23 mouse cellular contexts compared by ENCODE assay signal in genomic region chr4:23843609-23844287, GRCm38 (mm10).
A peak's percentile ranks its signal among the peaks of the same experiment; 100 is the strongest.
DNase-seq lines count a peak whose midpoint lies in the region; ATAC-seq lines count a peak whose summit lies in the region.
"Had no signal": no experiment of that assay in that cellular context is flagged by ENCODE, and none has a peak within 500 bp of the region (broad histone marks: within the 10 kb centered on the region; RNA-seq: fewer than 3 reads in every experiment).

No protein-coding gene starts in this region.

- peak; percentile 38 for DNase-seq in left cerebral cortex, postnatal 4 days
- no peak for DNase-seq in left cerebral cortex, adult 18-20 months (ENCODE audit: low spot score in 2 of 2)
- no peak for DNase-seq in hindbrain, embryonic 10.5 days (ENCODE audit: low spot score)
- DNase-seq in heart, postnatal 14 days, result no peak
- DNase-seq in kidney, postnatal 36 days, result no peak
- no peak for DNase-seq in lung, postnatal 14 days
- DNase-seq: adrenal gland, postnatal 36 days; B cell, adult 2 months; cerebellum, adult 2 months; heart, adult 11 months; right cerebral cortex, adult 18-20 months; spleen, adult 18-20 months; thymus, postnatal 36 days had no signal

- peak; percentile 86 for ATAC-seq in forebrain, embryonic 12.5 days (ENCODE audit: low FRiP score)
- ATAC-seq in midbrain, embryonic 13.5 days, result peak; percentile 74
- ATAC-seq: intestine, postnatal 0 days had no signal

- no peaks in the 10 kb centered on the region for H3K9me3 ChIP-seq in forebrain, embryonic 12.5 days
- H3K9me3 ChIP-seq in hindbrain, embryonic 10.5 days, result no peaks in the 10 kb centered on the region
- no peaks in the 10 kb centered on the region for H3K9me3 ChIP-seq in midbrain, embryonic 13.5 days
- H3K9me3 ChIP-seq: embryonic facial prominence, embryonic 15.5 days; hindbrain, embryonic 15.5 days; kidney, embryonic 15.5 days; limb, embryonic 13.5 days; lung, embryonic 15.5 days had no signal

- H3K27ac ChIP-seq in forebrain, embryonic 12.5 days, result peak overlapping the region; percentile 65; the same call in 1 of the 2 replicates
- H3K27ac ChIP-seq in hindbrain, embryonic 10.5 days, result peak overlapping the region; percentile 72; the same call in 1 of the 2 replicates
- H3K27ac ChIP-seq in midbrain, embryonic 13.5 days, result 0 out of 2 replicates have a peak overlapping the region, but pooled peaks have one; percentile 53
- H3K27ac ChIP-seq: embryonic facial prominence, embryonic 15.5 days; hindbrain, embryonic 15.5 days; kidney, embryonic 15.5 days; limb, embryonic 13.5 days; liver, embryonic 14.5 days; lung, embryonic 15.5 days; macrophage had no signal

- H3K36me3 ChIP-seq in forebrain, embryonic 12.5 days (replicated peaks), result no peaks in the 10 kb centered on the region
- H3K36me3 ChIP-seq in hindbrain, embryonic 10.5 days, result no peaks in the 10 kb centered on the region
- no peaks in the 10 kb centered on the region for H3K36me3 ChIP-seq in midbrain, embryonic 13.5 days
- H3K36me3 ChIP-seq: embryonic facial prominence, embryonic 15.5 days; hindbrain, embryonic 15.5 days; kidney, embryonic 15.5 days; limb, embryonic 13.5 days; lung, embryonic 15.5 days had no signal

- H3K4me1 ChIP-seq in forebrain, embryonic 12.5 days, result peaks cover 13% of the 10 kb centered on the region
- no peaks in the 10 kb centered on the region for H3K4me1 ChIP-seq in hindbrain, embryonic 10.5 days (replicated peaks)
- peaks cover 11% of the 10 kb centered on the region for H3K4me1 ChIP-seq in midbrain, embryonic 13.5 days (replicated peaks)
- H3K4me1 ChIP-seq: embryonic facial prominence, embryonic 15.5 days; hindbrain, embryonic 15.5 days; kidney, embryonic 15.5 days; limb, embryonic 13.5 days; lung, embryonic 15.5 days had no signal

- WGBS in forebrain, embryonic 12.5 days, result 22% methylated on average over 4 of the region's 4 CpGs
- WGBS in hindbrain, embryonic 10.5 days, result 71% methylated on average over 4 of the region's 4 CpGs
- WGBS in midbrain, embryonic 13.5 days, result 43% methylated on average over 4 of the region's 4 CpGs

- intact Hi-C loops in left cerebral cortex, postnatal 4 days (cut with DNase I), result no loop called here
- intact Hi-C loops in heart, postnatal 14 days (cut with DNase I), result no loop called here

- H3K27me3 ChIP-seq in forebrain, embryonic 12.5 days, result no peaks in the 10 kb centered on the region
- H3K27me3 ChIP-seq in hindbrain, embryonic 10.5 days (ENCODE audit: insufficient read depth, poor library complexity, severe bottlenecking), result no peaks in the 10 kb centered on the region
- H3K27me3 ChIP-seq in midbrain, embryonic 13.5 days, result no peaks in the 10 kb centered on the region
- H3K27me3 ChIP-seq: embryonic facial prominence, embryonic 15.5 days; hindbrain, embryonic 15.5 days; kidney, embryonic 15.5 days; limb, embryonic 13.5 days; lung, embryonic 15.5 days had no signal

- H3K4me3 ChIP-seq in forebrain, embryonic 12.5 days (replicated peaks), result no peak overlapping the region
- H3K4me3 ChIP-seq in hindbrain, embryonic 10.5 days, result no peak overlapping the region
- no peak overlapping the region for H3K4me3 ChIP-seq in midbrain, embryonic 13.5 days (replicated peaks)
- H3K4me3 ChIP-seq: embryonic facial prominence, embryonic 15.5 days; hindbrain, embryonic 15.5 days; kidney, embryonic 15.5 days; limb, embryonic 13.5 days; lung, embryonic 15.5 days had no signal

- H3K9ac ChIP-seq in forebrain, embryonic 12.5 days, result no peak overlapping the region
- no peak overlapping the region for H3K9ac ChIP-seq in midbrain, embryonic 13.5 days (replicated peaks)
- H3K9ac ChIP-seq: embryonic facial prominence, embryonic 15.5 days; hindbrain, embryonic 15.5 days; kidney, embryonic 15.5 days; limb, embryonic 13.5 days; liver, embryonic 14.5 days; lung, embryonic 15.5 days had no signal

- H3K4me2 ChIP-seq in forebrain, embryonic 12.5 days, result no peak overlapping the region
- no peak overlapping the region for H3K4me2 ChIP-seq in midbrain, embryonic 13.5 days (replicated peaks)
- H3K4me2 ChIP-seq: embryonic facial prominence, embryonic 15.5 days; hindbrain, embryonic 15.5 days; kidney, embryonic 15.5 days; limb, embryonic 13.5 days; lung, embryonic 15.5 days had no signal
